Mouse (Mus musculus) midbrain, postnatal 0 days (tissue): ENCODE results near the gene Slc27a5. TPM values are rescaled to one million over a fixed set of nuclear protein-coding genes. Genes with fewer than 3 reads are reported as not detected.
A peak's percentile ranks its signal among the peaks of the same experiment; 100 is the strongest.

Experiments
- ATAC-seq: fragments of 200-750 bp; cut with Nextera tagmentation; 2 replicates; pipeline ENCODE4 v1.8.0; 2017; ENCODE audit warnings: moderate number of reproducible peaks, mild to moderate bottlenecking, moderate TSS enrichment, moderate library complexity; ENCODE audit not compliant: low FRiP score
- DNase-seq: peaks from one replicate; pipeline ENCODE4 v3.0.0-alpha.2; 2015; ENCODE audit warnings: low spot score
- H3K27ac ChIP-seq: fragments of 300-500 bp; sonication (generic); 2 replicates; pipeline ENCODE4 v1.5.1; 2014; ENCODE audit warnings: low read depth, mild to moderate bottlenecking, low read length, mixed read lengths
- H3K27me3 ChIP-seq: fragments of 300-500 bp; sonication (generic); 2 replicates; pipeline ENCODE4 v1.6.1; 2014; ENCODE audit warnings: low read length, control low read depth, mixed read lengths; ENCODE audit not compliant: insufficient read depth
- H3K36me3 ChIP-seq: fragments of 300-500 bp; sonication (generic); 2 replicates; pipeline ENCODE4 v1.6.1; 2014; ENCODE audit warnings: low read length, control low read depth, mixed read lengths; ENCODE audit not compliant: insufficient read depth
- H3K4me1 ChIP-seq: fragments of 300-500 bp; sonication (generic); 2 replicates; pipeline ENCODE4 v1.6.1; 2014; ENCODE audit warnings: mild to moderate bottlenecking, control low read depth, antibody characterized with exemption, low read length, mixed read lengths; ENCODE audit not compliant: insufficient read depth
- H3K4me2 ChIP-seq: fragments of 300-500 bp; sonication (generic); 2 replicates; pipeline ENCODE4 v1.6.1; 2014; ENCODE audit warnings: low read depth, mild to moderate bottlenecking, low read length, mixed read lengths; ENCODE audit not compliant: poor library complexity, severe bottlenecking
- H3K4me3 ChIP-seq: fragments of 300-500 bp; sonication (generic); 2 replicates; pipeline ENCODE4 v1.5.1; 2014; ENCODE audit warnings: low read depth, mild to moderate bottlenecking, low read length, moderate library complexity
- H3K9ac ChIP-seq: fragments of 300-500 bp; sonication (generic); replicated peaks from 2 replicates; pipeline ENCODE4 v1.6.1; 2014; ENCODE audit warnings: mild to moderate bottlenecking, low read length, moderate library complexity, mixed read lengths; ENCODE audit not compliant: poor library complexity, severe bottlenecking
- H3K9me3 ChIP-seq: fragments of 300-500 bp; sonication (generic); 2 replicates; pipeline ENCODE4 v1.6.1; 2016; ENCODE audit warnings: low read length, control low read depth
- CTCF ChIP-seq: IDR thresholded peaks from 2 replicates; pipeline ENCODE4 v1.5.1; 2016; ENCODE audit warnings: antibody characterized with exemption, mild to moderate bottlenecking
- whole genome bisulfite sequencing: fragments of 180-500 bp; shearing (Covaris S2); extraction: QIAGEN DNeasy Blood & Tissue Kit; methylation state at CpG from one replicate; pipeline ENCODE4 v1.1.7; 2014; 5-methylcytosine and 5-hydroxymethylcytosine counted together
- polyA plus RNA-seq: library from polyadenylated mRNA; unstranded; fragments of >200 nt; fragmentation: Nextera tagmentation; extraction: Ambion mirVana; gene quantifications from 2 replicates; pipeline ENCODE4 v1.2.1, GENCODE M21; 2015
- total RNA-seq: library from RNA; depleted of rRNA; stranded (reverse); fragments of >200 nt; gene quantifications from 2 replicates; pipeline ENCODE4 v1.2.3, GENCODE M21; 2014

Slc27a5 gene
- total and polyA plus RNA-seq, 2 experiments from 2014 or later = 0.21 TPM; not detected in 1

DNA sequence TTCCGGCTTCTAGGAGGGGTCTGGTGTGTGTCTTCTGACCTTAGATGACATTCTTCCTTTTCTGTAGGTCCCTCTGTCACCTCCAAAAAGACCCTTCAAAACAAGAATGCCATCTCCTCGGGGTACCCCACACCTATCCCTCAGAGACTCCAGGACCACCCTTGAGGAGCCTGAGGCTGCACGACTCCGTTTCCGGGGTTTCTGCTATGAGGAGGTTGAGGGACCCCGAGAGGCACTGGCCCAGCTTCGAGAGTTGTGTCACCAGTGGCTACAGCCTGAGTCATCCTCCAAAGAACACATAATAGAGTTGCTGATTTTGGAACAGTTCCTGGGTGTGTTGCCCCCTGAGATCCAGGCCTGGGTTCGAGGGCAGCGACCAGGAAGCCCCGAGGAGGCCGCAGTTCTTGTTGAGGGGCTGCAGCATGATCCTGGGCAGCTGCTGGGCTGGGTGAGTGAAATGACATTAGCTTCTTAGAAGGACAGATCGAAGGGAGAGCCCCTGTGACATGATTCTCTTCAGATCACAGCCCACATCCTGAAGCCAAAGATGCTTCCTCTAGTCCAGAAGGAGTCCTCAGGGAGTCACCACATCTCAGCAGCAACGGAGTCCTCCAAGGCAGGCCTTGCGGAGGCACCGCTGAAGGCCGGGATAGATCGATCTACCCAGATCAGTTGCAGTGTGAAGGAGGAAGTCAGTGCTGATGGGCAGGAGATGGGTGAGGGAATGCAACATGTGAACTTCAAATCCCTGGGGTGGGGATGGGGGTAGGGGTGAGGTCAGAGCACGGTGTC is 18.9 kb downstream of the Slc27a5 start:
- H3K9ac ChIP-seq = 0 out of 2 replicates have a peak overlapping the region, but pooled peaks have one; percentile 63
- ATAC-seq = no peak
- 90% methylated on average over 18 of the region's 18 CpGs for WGBS
- peak overlapping the region; percentile 62 for H3K4me2 ChIP-seq
- peak overlapping the region; percentile 54; the same call in 1 of the 2 replicates for H3K4me3 ChIP-seq
- no peaks in the 10 kb centered on the region for H3K27me3 ChIP-seq
- peak overlapping the region; percentile 91; the same call in 1 of the 2 replicates for H3K27ac ChIP-seq
- H3K4me1 ChIP-seq = peaks cover 7% of the 10 kb centered on the region; the same call in 1 of the 2 replicates
- no peak for TF ChIP-seq CTCF
- peaks cover 11% of the 10 kb centered on the region for H3K36me3 ChIP-seq
- DNase-seq = no peak
- H3K9me3 ChIP-seq = no peaks in the 10 kb centered on the region

- H3K4me1 ChIP-seq = peaks cover 7% of the 10 kb centered on the region; the same call in 1 of the 2 replicates
These were observed 20.2 kb downstream of the Slc27a5 start, which contains the start of gene Zfp446 for GRCm38 (mm10) chr7:12977682-12978389. Zfp446 (plus strand) TSS chr7:12977848.

GRCm38 (mm10) chr7:12970906-12971305 is 27.1 kb downstream of the Slc27a5 start:
- Histone ChIP-seq H3K4me1 (no peaks in the 10 kb centered on the region), H3K27me3 (no peaks in the 10 kb centered on the region), H3K9ac (no peak overlapping the region), H3K36me3 (peaks cover 34% of the 10 kb centered on the region), H3K9me3 (no peaks in the 10 kb centered on the region), H3K27ac (no peak overlapping the region), H3K4me3 (no peak overlapping the region), H3K4me2 (no peak overlapping the region)
- WGBS = 96% methylated on average over 25 of the region's 25 CpGs
- no peak for TF ChIP-seq CTCF
- ATAC-seq (no peak), DNase-seq (no peak)

More at GRCm38 (mm10) chr7:12977682-12978389, 20.2 kb downstream of the Slc27a5 start, which contains the start of gene Zfp446:
- H3K9me3 ChIP-seq = no peaks in the 10 kb centered on the region
- H3K4me3 ChIP-seq = peak within 1 kb of the TSS; percentile 54
- peak; percentile 99 for ATAC-seq
- peak; percentile 99 for DNase-seq
- under 1% methylated on average over 49 of the region's 49 CpGs for WGBS
- peak within 1 kb of the TSS; percentile 62 for H3K4me2 ChIP-seq
- no peaks in the 10 kb centered on the region for H3K27me3 ChIP-seq
- H3K27ac ChIP-seq = peak within 1 kb of the TSS; percentile 91
- peak within 1 kb of the TSS; percentile 65 for H3K9ac ChIP-seq
- TF ChIP-seq CTCF = no peak
- H3K36me3 ChIP-seq = peaks cover 11% of the 10 kb centered on the region

DNA sequence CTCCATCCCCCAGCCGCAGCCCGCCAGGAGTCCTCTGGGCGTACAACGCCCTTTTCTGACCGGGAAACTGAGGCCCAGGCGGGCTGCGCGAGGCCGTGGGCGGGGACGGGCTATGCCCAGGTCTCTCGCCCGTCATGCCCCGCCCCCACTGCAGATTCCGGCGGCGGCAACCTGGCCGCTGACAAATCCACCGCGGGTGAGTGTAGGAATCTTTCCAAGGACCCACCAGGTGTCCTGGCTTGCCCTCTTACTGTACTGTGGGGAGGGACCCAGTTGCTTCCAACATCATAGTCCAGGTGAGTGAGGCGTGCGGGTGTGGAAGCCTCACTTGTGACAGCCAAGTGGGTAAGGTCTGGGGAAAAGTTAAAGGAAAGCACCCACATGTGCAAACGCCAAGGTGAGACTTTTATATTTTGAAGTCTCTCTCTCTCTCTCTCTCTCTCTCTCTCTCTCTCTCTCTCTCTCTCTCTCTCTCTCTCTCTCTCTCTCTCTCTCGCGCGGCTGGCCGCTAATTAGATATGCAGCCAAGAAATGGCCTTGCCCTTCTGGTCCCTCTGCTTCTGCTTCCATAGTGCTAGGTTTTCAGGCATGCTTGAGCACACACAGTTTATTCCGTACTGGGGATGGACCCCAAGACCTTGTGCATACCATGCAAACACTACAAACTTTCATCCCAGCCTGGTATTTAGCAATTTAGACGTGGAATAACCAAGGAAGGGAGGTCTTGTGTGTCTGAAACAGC is 31.7 kb downstream of the Slc27a5 start:
- Histone ChIP-seq H3K9ac (peak overlapping the region; percentile 87), H3K27ac (peak overlapping the region; percentile 71), H3K27me3 (no peaks in the 10 kb centered on the region), H3K36me3 (peaks cover 25% of the 10 kb centered on the region), H3K4me2 (peak overlapping the region; percentile 96), H3K4me3 (peak overlapping the region; percentile 85), H3K9me3 (no peaks in the 10 kb centered on the region), H3K4me1 (peaks cover 7% of the 10 kb centered on the region)
- no peak for TF ChIP-seq CTCF
- ATAC-seq (peak; percentile 56), DNase-seq (peak; percentile 27)
- under 1% methylated on average over 27 of the region's 29 CpGs for WGBS

DNA sequence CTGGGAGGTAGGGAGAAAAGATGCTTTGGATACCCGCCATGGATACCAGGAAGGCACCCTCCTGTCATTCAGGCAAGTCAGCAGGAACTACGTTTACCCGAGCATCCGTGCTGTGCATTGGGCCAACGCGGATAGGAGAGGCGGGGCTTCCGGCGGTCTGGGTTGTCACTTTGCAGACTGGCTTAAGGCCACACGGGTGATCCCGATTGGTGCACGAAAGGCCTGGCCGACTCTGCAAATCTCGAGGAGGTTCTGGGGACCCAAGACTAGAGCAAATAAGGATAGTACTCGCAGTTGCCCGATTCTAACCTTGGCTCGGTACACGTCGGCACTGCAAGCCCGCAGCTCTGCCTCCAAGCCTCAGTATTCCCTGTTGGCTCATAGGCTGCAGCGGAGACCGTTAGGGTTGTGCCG is 32.3 kb downstream of the Slc27a5 start, which contains the start of gene Zfp324:
Gene Zfp324 (plus strand): TSS at position 161 of the 414 bp plus-strand sequence.
- H3K27ac ChIP-seq = peak within 1 kb of the TSS; percentile 71
- H3K9ac ChIP-seq = peak within 1 kb of the TSS; percentile 87
- DNase-seq = peak; percentile 94
- no peaks in the 10 kb centered on the region for H3K27me3 ChIP-seq
- H3K4me2 ChIP-seq = peak within 1 kb of the TSS; percentile 96
- H3K36me3 ChIP-seq = peaks cover 19% of the 10 kb centered on the region
- TF ChIP-seq CTCF = no peak
- peak within 1 kb of the TSS; percentile 85 for H3K4me3 ChIP-seq
- peak; percentile 89 for ATAC-seq
- peaks cover 7% of the 10 kb centered on the region for H3K4me1 ChIP-seq
- WGBS = under 1% methylated on average over 23 of the region's 23 CpGs
- no peaks in the 10 kb centered on the region for H3K9me3 ChIP-seq
